Mouse (Mus musculus) midbrain, embryonic 15.5 days (tissue): Measurements from ENCODE around the gene Senp3. TPM values are rescaled to one million over a fixed set of nuclear protein-coding genes. Genes with fewer than 3 reads are reported as not detected.

Source experiments
- ATAC-seq: fragments of 200-750 bp; cut with Nextera tagmentation; replicated peaks from 2 replicates; pipeline ENCODE4 v1.8.0; 2017; ENCODE audit warnings: moderate TSS enrichment
- H3K27ac ChIP-seq: fragments of 300-500 bp; sonication (generic); 2 replicates; pipeline ENCODE4 v1.5.1; 2015; ENCODE audit warnings: mild to moderate bottlenecking, inconsistent platforms
- H3K27me3 ChIP-seq: fragments of 300-500 bp; sonication (generic); replicated peaks from 2 replicates; pipeline ENCODE4 v1.6.1; 2015; ENCODE audit warnings: inconsistent platforms
- H3K36me3 ChIP-seq: fragments of 300-500 bp; sonication (generic); replicated peaks from 2 replicates; pipeline ENCODE4 v1.6.1; 2015; ENCODE audit warnings: inconsistent platforms
- H3K4me1 ChIP-seq: fragments of 300-500 bp; sonication (generic); 2 replicates; pipeline ENCODE4 v1.6.1; 2015; ENCODE audit warnings: inconsistent platforms
- H3K4me2 ChIP-seq: fragments of 300-500 bp; sonication (generic); 2 replicates; pipeline ENCODE4 v1.6.1; 2015; ENCODE audit warnings: inconsistent platforms, mild to moderate bottlenecking, moderate library complexity
- H3K4me3 ChIP-seq: fragments of 300-500 bp; sonication (generic); 2 replicates; pipeline ENCODE4 v1.5.1; 2015; ENCODE audit warnings: mild to moderate bottlenecking, inconsistent platforms
- H3K9ac ChIP-seq: fragments of 300-500 bp; sonication (generic); 2 replicates; pipeline ENCODE4 v1.6.1; 2015; ENCODE audit warnings: mild to moderate bottlenecking, inconsistent platforms
- H3K9me3 ChIP-seq: fragments of 300-500 bp; sonication (generic); 2 replicates; pipeline ENCODE4 v1.6.1; 2016; ENCODE audit warnings: inconsistent platforms
- WGBS: fragments of 180-500 bp; shearing (Covaris S2); methylation state at CpG from one replicate; pipeline ENCODE4 v1.1.7; 2015; ENCODE audit warnings: mixed read lengths; 5-methylcytosine and 5-hydroxymethylcytosine counted together
- polyA plus RNA-seq: library from polyadenylated mRNA; unstranded; fragments of >200 nt; fragmentation: Nextera tagmentation; extraction: Ambion mirVana; gene quantifications from 2 replicates; pipeline ENCODE4 v1.2.1, GENCODE M21; 2015

Senp3 gene
- polyA plus RNA-seq, 1 experiment from 2014 or later = 116 TPM

DNA sequence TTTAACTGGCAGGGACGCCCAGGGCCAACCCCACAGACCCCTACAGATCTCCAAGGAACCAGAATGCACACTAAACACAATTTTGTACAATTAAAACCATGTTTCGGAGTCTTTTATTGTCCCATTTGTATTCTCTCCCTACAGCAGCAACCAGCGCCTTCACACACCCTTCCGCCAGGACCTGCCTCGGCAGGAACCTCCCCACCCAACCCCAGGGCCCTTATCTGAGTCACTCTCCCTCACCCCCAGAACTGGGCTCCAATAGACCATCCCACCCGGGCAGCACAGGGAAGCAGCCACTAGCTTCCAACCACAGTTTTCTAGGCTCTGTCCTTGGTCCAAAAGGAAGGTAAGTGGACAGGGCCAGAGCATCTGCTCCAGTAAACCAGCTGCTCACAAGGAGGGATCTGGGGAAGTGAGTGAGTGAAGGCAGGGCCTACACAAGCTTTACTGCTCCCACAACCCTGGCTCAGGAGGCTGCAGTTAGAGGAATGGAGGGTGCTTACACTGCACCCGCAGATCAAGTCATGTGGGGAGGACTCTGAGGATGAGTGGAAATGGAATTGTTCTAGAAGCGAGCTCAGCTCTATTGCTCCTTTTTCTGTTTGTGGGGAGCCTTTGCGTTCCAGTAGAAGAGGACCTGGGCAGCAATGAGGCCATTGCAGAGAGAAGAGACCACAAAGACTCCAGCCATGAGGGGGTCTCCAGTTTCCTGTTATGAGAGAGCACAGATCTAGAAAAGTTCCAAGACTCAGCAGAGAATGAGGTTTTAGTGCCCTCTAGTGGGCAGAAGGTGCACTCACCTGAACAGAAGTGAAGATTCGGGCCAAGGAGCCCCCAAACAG, 25.0 kb downstream of the Senp3 start:
- Histone ChIP-seq H3K36me3 (peaks cover 32% of the 10 kb centered on the region), H3K9me3 (no peaks in the 10 kb centered on the region), H3K4me1 (peaks cover 26% of the 10 kb centered on the region), H3K9ac (no peak overlapping the region), H3K27me3 (no peaks in the 10 kb centered on the region), H3K4me2 (no peak overlapping the region), H3K27ac (no peak overlapping the region), H3K4me3 (no peak overlapping the region)
- WGBS = 83% methylated on average over 10 of the region's 10 CpGs
- no peak for ATAC-seq

DNA sequence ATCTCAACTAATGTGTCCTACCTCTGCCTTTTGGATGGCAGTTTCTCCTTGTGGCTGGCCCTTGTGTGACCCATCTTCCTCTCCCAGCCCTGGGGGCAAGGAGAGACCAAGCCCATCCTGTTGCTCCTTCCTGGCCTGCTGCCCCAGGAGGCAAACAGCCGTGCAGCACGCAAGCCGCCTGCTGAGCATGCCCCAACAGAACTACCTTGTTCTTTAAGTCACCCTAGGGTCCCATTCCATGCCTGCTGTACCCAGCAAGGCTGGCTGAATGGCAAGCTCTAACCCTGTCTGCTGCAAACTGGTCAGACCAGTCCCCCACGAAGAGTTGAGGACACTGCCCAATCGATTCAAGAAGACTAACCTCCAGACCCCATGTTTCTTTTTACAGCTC, 25.8 kb downstream of the Senp3 start:
- Histone ChIP-seq H3K4me1 (peaks cover 18% of the 10 kb centered on the region), H3K9ac (no peak overlapping the region), H3K4me2 (no peak overlapping the region), H3K27me3 (no peaks in the 10 kb centered on the region), H3K27ac (no peak overlapping the region), H3K36me3 (peaks cover 38% of the 10 kb centered on the region), H3K4me3 (no peak overlapping the region), H3K9me3 (no peaks in the 10 kb centered on the region)
- WGBS = 89% methylated on average over 5 of the region's 5 CpGs
- no peak for ATAC-seq

DNA sequence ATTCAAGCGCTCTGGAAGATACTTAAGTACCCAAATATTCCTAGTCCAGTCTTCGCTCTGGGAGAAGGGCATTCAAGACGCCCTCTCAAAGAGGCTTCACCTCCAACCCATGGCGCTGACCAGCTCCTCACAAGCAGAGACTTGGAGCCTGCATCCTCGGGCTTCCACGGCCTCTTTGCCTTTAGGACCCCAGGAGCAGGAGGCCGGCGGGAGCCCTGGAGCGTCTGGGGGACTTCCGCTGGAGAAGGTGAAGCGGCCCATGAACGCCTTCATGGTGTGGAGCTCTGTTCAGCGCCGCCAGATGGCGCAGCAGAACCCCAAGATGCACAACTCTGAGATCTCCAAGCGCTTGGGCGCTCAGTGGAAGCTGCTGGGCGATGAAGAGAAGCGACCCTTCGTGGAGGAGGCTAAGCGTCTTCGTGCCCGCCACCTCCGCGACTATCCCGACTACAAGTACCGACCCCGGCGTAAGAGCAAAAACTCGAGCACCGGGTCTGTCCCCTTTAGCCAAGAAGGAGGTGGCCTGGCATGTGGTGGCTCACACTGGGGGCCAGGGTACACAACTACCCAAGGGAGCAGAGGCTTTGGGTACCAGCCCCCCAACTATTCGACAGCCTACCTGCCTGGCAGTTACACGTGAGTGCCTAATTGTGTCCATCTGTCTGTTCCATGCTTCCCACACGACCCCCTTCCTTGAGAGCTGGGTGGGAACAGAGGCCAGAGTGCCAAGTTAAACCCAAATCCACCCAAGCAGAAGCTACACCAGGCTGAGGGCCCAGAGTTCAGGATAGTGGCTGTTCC, 26.4 kb downstream of the Senp3 start, which contains the start of gene Sox15:
TSS of gene Sox15 (plus strand) at position 51 of the 801 bp plus-strand sequence.
- no peak within 1 kb of the TSS for H3K4me3 ChIP-seq
- H3K9ac ChIP-seq = no peak within 1 kb of the TSS
- H3K9me3 ChIP-seq = no peaks in the 10 kb centered on the region
- no peaks in the 10 kb centered on the region for H3K27me3 ChIP-seq
- no peak within 1 kb of the TSS for H3K27ac ChIP-seq
- ATAC-seq = peak; percentile 57; the same call in 1 of the 2 replicates
- H3K4me2 ChIP-seq = no peak within 1 kb of the TSS
- H3K36me3 ChIP-seq = peaks cover 44% of the 10 kb centered on the region
- 23% methylated on average over 34 of the region's 34 CpGs for WGBS
- peaks cover 13% of the 10 kb centered on the region for H3K4me1 ChIP-seq

DNA sequence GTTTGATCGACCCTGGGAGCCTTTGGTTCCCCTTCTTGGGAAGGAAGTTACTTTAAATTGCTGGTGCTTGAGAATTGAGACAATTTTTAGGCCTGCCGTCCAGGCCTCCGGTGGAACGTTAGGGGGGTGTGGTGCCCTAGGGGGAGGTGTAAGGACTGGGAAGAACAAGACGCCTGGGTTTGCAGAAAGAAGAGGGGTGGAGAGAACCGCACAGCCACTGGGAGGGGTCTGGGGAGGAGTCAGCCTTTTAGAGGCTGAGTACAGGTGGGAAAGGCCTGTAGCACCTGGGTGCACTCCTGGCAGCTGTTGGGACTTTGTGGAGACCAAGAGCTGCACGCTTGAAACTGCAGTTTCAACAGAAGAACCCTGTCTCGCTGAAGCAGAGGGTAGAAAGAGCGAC, 27.1 kb downstream of the Senp3 start:
- no peak for ATAC-seq
- peaks cover 51% of the 10 kb centered on the region for H3K36me3 ChIP-seq
- H3K4me1 ChIP-seq = peaks cover 9% of the 10 kb centered on the region
- no peaks in the 10 kb centered on the region for H3K9me3 ChIP-seq
- H3K27me3 ChIP-seq = no peaks in the 10 kb centered on the region
- no peak overlapping the region for H3K27ac ChIP-seq
- WGBS = 47% methylated on average over 9 of the region's 9 CpGs
- no peak overlapping the region for H3K4me2 ChIP-seq
- H3K9ac ChIP-seq = no peak overlapping the region
- H3K4me3 ChIP-seq = no peak overlapping the region

DNA sequence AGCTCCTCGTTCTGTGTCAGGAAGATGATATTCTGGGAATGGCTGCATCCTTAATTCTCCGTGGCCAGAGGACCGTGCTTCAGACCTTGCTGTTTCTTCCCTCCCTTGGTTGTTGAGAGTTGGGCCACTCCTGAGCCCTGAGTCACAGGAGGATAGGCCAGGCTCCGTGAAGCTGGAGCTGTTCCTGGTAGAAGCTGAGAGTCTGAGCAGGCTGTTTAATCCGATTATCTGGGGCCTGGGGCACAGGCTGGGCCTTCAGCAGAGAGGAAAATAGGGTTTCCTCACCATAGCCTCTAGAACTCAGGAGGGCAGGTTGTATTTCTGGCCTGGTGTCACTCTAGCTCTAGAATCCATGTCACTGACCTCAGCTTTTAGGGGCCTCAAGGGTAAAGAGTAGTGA, 28.5 kb downstream of the Senp3 start:
- peak overlapping the region; percentile 43; the same call in 1 of the 2 replicates for H3K27ac ChIP-seq
- H3K9me3 ChIP-seq = no peaks in the 10 kb centered on the region
- ATAC-seq = no peak
- H3K36me3 ChIP-seq = peaks cover 58% of the 10 kb centered on the region
- 53% methylated on average over 5 of the region's 5 CpGs for WGBS
- no peak overlapping the region for H3K9ac ChIP-seq
- no peak overlapping the region for H3K4me3 ChIP-seq
- no peaks in the 10 kb centered on the region for H3K27me3 ChIP-seq
- peaks cover 9% of the 10 kb centered on the region for H3K4me1 ChIP-seq
- no peak overlapping the region for H3K4me2 ChIP-seq

DNA sequence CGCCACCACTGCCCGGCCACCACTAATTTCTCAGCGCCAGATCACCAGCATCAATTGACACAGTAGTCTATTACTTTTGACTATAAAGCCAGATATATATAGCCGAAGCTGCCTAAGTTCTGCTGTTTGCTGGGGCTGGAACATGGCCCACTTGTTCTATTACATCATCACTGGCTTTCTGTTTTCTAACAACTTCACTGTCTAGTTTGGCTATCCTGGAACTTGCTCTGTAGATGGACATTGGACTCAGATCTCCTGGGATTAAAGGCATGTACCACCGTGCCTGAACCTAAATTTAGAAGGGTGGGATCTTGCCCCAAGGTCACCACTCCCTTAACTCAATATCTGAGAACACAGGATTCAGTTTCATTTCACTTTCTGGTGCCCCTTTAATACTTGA, 36.0 kb downstream of the Senp3 start:
- WGBS = 92% methylated on average over 5 of the region's 5 CpGs
- no peaks in the 10 kb centered on the region for H3K27me3 ChIP-seq
- H3K27ac ChIP-seq = no peak overlapping the region
- no peak overlapping the region for H3K9ac ChIP-seq
- no peak overlapping the region for H3K4me2 ChIP-seq
- no peaks in the 10 kb centered on the region for H3K4me1 ChIP-seq
- peaks cover 86% of the 10 kb centered on the region for H3K36me3 ChIP-seq
- ATAC-seq = no peak
- no peak overlapping the region for H3K4me3 ChIP-seq
- no peaks in the 10 kb centered on the region for H3K9me3 ChIP-seq

DNA sequence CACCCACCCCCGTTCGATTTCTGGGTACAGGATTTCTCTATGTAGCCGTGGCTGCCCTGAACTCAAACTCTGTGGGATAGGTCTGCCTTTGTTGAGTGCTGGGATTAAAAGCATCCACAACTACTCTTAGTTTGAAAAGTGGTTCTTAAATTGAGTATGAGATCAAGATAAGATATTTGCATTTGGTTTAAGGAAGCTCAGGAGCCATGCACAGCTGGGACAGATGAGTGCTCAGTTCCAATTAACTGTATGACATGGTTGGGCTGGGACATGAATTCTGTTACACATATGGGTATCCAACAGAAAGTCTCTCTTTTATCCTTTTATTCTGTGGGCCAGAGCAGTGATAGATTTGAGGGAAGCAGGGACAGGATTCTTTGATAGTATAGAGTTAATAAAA, 46.4 kb downstream of the Senp3 start:
- Histone ChIP-seq H3K9ac (no peak overlapping the region), H3K4me3 (no peak overlapping the region), H3K27me3 (no peaks in the 10 kb centered on the region), H3K36me3 (peaks cover 7% of the 10 kb centered on the region; the same call in 1 of the 2 replicates), H3K9me3 (no peaks in the 10 kb centered on the region), H3K4me1 (peaks cover 39% of the 10 kb centered on the region), H3K4me2 (peak overlapping the region; percentile 59), H3K27ac (no peak overlapping the region)
- no peak for ATAC-seq
- 83% methylated on average over 3 of the region's 3 CpGs for WGBS

DNA sequence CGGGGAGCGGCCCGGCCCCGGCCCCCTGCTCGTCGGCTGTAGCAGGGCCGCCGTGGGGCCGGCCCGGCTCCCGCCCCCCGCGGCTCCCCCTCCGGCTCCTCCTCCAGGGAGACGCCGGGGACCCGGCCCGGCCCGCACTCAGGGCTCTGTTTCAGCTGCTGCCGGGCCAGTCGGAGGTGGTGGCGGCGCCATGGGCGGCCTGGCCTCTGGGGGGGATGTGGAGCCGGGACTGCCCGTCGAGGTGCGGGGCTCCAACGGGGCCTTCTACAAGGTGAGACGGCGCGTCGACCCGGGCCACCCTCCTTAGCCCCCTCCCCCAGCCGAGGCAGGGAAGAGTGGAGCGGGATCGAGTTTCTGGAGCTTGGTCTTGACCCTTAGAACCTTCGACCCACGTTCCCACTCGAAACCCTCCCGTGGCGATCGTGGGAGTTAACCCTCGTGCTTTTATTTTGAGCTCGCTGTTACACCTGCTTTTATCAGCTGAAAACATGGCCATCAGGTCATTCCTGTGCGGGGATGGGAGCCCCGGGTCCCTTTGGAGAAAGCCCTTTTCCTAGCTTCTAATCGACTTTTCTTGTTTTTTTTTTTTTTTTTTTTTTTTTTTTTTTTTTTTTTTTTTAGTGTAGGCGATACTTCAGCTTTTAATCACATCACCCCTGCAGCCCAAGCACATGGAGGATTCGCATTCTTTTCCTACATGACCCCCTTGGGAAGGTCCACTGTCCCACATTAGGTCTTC, 48.6 kb downstream of the Senp3 start:
- no peaks in the 10 kb centered on the region for H3K9me3 ChIP-seq
- no peaks in the 10 kb centered on the region; the same call in 1 of the 2 replicates for H3K36me3 ChIP-seq
- no peaks in the 10 kb centered on the region for H3K27me3 ChIP-seq
- H3K4me3 ChIP-seq = peak overlapping the region; percentile 92
- ATAC-seq = peak; percentile 64
- H3K4me2 ChIP-seq = peak overlapping the region; percentile 59
- H3K9ac ChIP-seq = peak overlapping the region; percentile 98
- peaks cover 39% of the 10 kb centered on the region for H3K4me1 ChIP-seq
- H3K27ac ChIP-seq = peak overlapping the region; percentile 95
- WGBS = under 1% methylated on average over 33 of the region's 50 CpGs

DNA sequence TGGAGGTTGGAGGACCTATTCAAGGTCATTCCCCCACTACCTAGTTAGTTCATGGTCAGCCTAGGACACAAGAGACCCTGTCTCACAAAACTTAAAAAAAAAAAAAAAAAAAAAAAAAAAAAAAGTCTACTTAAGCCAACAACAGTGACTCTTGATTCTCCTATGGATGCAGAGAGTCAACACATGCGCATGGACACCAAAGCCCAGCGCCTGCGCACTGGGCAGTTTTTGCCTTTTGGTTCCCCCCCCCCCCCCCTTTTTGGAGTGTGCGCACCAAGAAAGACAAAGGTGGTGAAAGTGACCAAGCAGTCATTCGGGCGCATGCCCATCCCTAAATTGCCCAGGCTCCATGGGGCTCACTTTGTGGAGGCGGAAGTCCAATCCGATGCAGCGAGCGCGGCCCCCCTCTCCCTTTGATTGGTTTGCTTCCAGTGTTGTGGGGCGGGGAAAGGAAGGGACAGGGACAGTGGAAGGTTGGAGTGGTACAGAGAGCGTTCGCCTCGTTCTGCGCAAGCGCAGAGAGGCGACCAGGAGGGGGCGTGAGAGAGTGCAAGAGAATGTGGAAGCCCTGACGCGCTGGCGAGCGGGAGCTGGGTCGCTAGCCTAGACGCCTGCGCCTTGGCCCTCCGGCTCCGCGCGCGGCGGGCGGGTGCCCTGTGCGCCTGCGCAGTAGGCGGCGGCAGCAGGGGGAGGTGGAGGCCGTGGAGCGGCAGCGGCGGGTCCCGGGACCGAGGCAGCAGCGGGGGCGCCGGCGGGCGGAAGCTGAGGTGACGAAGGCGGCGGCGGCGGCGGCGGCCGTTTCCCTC, 49.4 kb downstream of the Senp3 start, which contains the start of gene Fxr2:
TSS of gene Fxr2 (plus strand) at position 707 of the 806 bp plus-strand sequence.
- H3K27ac ChIP-seq = peak within 1 kb of the TSS; percentile 95
- whole genome bisulfite sequencing = under 1% methylated on average over 55 of the region's 56 CpGs

DNA sequence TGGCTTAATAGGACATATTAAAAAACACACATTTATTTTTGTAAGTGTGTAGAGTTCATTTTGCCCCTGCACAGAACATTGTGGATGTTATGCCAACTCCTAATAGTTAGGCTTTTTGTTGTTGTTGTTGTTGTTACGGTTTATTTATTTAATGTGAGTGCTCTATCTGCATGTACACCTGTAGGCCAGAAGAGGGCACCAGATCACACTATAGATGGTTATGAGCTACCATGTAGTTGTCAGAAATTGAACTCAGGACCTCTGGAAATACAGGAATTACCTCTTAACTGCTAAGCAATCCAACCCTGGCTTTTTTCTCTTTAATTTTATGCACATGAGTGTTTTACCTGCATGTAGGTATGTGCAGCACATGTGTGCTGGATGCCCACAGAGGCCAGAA, 52.1 kb downstream of the Senp3 start:
- no peak overlapping the region for H3K9ac ChIP-seq
- H3K36me3 ChIP-seq = no peaks in the 10 kb centered on the region
- H3K4me3 ChIP-seq = no peak overlapping the region
- no peak for ATAC-seq
- WGBS = 63% methylated on average over 1 of the region's 1 CpGs
- no peak overlapping the region for H3K4me2 ChIP-seq
- no peaks in the 10 kb centered on the region for H3K9me3 ChIP-seq
- peaks cover 17% of the 10 kb centered on the region for H3K4me1 ChIP-seq
- no peak overlapping the region for H3K27ac ChIP-seq
- no peaks in the 10 kb centered on the region for H3K27me3 ChIP-seq

More for the DNA sequence above, 49.4 kb downstream of the Senp3 start, which contains the start of gene Fxr2:
- Histone ChIP-seq H3K9ac (peak within 1 kb of the TSS; percentile 98), H3K9me3 (no peaks in the 10 kb centered on the region), H3K4me3 (peak within 1 kb of the TSS; percentile 92), H3K4me1 (peaks cover 39% of the 10 kb centered on the region), H3K4me2 (peak within 1 kb of the TSS; percentile 59), H3K36me3 (no peaks in the 10 kb centered on the region; the same call in 1 of the 2 replicates), H3K27me3 (no peaks in the 10 kb centered on the region)
- peak; percentile 99 for ATAC-seq

DNA sequence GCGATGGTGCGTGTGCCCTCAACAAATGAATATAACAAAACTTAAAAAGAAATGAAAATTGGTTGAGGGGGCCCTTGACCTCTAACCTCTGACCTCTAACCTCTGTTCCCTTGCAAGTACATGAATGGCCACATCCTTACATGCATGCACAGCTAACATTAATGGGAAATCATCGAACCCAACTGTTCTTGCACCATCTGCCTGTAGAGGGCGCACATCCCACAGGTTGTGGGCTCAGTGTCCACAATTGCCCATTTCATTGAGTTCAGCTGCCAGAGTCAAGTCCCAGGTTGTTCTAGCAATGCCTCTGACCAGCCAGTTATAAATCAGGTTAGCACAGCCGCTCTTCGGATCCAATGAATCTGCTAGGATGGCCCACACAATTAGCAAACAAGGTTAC, 53.6 kb downstream of the Senp3 start:
- no peak overlapping the region for H3K4me2 ChIP-seq
- no peaks in the 10 kb centered on the region for H3K9me3 ChIP-seq
- no peaks in the 10 kb centered on the region for H3K27me3 ChIP-seq
- H3K27ac ChIP-seq = no peak overlapping the region
- no peak for ATAC-seq
- 38% methylated on average over 6 of the region's 6 CpGs for WGBS
- H3K36me3 ChIP-seq = no peaks in the 10 kb centered on the region
- H3K4me1 ChIP-seq = peaks cover 5% of the 10 kb centered on the region
- H3K4me3 ChIP-seq = no peak overlapping the region
- no peak overlapping the region for H3K9ac ChIP-seq
